Mouse (Mus musculus): ENCODE results near the gene Pspc1. TPM values are rescaled to one million over a fixed set of nuclear protein-coding genes. Genes with fewer than 3 reads are reported as not detected.

The Pspc1 gene
- polyA plus RNA-seq, 1 experiment from 2014 or later = 62.8 TPM

DNA sequence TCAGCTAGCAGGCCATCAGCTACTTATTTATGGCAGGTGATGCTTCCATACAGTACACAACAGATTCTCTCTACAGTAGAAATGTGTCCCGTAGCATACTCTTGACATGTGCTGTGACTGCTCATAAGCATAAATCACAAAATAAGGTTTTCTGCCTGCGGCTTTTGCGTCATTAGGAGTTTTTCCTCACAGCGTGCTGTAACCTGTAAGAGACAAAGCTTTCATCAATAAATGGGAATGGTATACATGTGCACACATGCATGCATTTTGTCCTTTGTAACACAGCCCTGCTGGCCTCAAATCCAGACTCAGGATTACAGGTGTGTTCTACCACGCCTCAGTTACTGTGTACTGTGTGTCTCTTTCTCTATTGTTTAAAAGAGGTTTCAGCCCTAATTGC is 80.3 kb downstream of the Pspc1 start:
- in situ Hi-C loops (cut with MboI; ENCODE audit: low pct_unique_long_range_greater_than_20kb) = no loop called here
- POLR2A ChIA-PET = no interaction called here
- H3K27me3 ChIP-seq = no peaks in the 10 kb centered on the region
- TF ChIP-seq CTCF (IDR thresholded peaks at IDR 0.05) = no peak
- CTCF ChIA-PET = no interaction called here
- DNase-seq (ENCODE audit: low read depth, low spot score) = no peak
- no peak for ATAC-seq

- CTCF ChIA-PET = interaction anchor here (1.7 to 1.9 kb wide), 2 partner anchors 17 to 45 kb away, joined by 4 to 7 read pairs; no protein-coding TSS in a partner anchor
- in situ Hi-C loops (cut with MboI; ENCODE audit: low pct_unique_long_range_greater_than_20kb) = no loop called here
- no peaks in the 10 kb centered on the region for H3K27me3 ChIP-seq
- ATAC-seq (no peak), DNase-seq (ENCODE audit: low read depth, low spot score) (no peak)
- POLR2A ChIA-PET = no interaction called here
- no peak for TF ChIP-seq CTCF (IDR thresholded peaks at IDR 0.05)
Measured at GRCm38 (mm10) chr14:56695495-56695894, 82.6 kb downstream of the Pspc1 start.

GRCm38 (mm10) chr14:56689766-56690165 is 88.3 kb downstream of the Pspc1 start:
- ChIA-PET POLR2A (no interaction called here), CTCF (interaction anchor here (1.2 to 2.0 kb wide), 4 partner anchors 12 to 86 kb away, joined by 3 to 5 read pairs (median 4); no protein-coding TSS in a partner anchor)
- TF ChIP-seq CTCF (IDR thresholded peaks at IDR 0.05) = no peak
- ATAC-seq = peak; percentile 99
- in situ Hi-C loops (cut with MboI; ENCODE audit: low pct_unique_long_range_greater_than_20kb) = no loop called here
- DNase-seq (ENCODE audit: low read depth, low spot score) = peak; percentile 63
- no peaks in the 10 kb centered on the region for H3K27me3 ChIP-seq

- ChIA-PET CTCF (interaction anchor here (1.2 to 1.8 kb wide), 3 partner anchors 12 to 87 kb away, joined by 3 to 5 read pairs (median 4); no protein-coding TSS in a partner anchor), POLR2A (no interaction called here)
- H3K27me3 ChIP-seq = no peaks in the 10 kb centered on the region
- ATAC-seq (no peak), DNase-seq (ENCODE audit: low read depth, low spot score) (no peak)
- no peak for TF ChIP-seq CTCF (IDR thresholded peaks at IDR 0.05)
- in situ Hi-C loops (cut with MboI; ENCODE audit: low pct_unique_long_range_greater_than_20kb) = no loop called here
Measured at GRCm38 (mm10) chr14:56689116-56689515, 89.0 kb downstream of the Pspc1 start.

GRCm38 (mm10) chr14:56685426-56685825 is 92.7 kb downstream of the Pspc1 start:
- H3K27me3 ChIP-seq = no peaks in the 10 kb centered on the region
- in situ Hi-C loops (cut with MboI; ENCODE audit: low pct_unique_long_range_greater_than_20kb) = no loop called here
- ChIA-PET POLR2A (interaction anchor here (1.3 kb wide), 1 partner anchor 18 kb away, joined by 3 read pairs; no protein-coding TSS in a partner anchor), CTCF (no interaction called here)
- DNase-seq (ENCODE audit: low read depth, low spot score) = no peak
- TF ChIP-seq CTCF (IDR thresholded peaks at IDR 0.05) = no peak
- no peak for ATAC-seq

Other genes with a start within 250 kb of the Pspc1 start
- 13.1 TPM for gene Cenpj, start 202.9 kb downstream of the Pspc1 start, polyA plus RNA-seq (2021)
- 28.3 TPM for gene Parp4, start 202.7 kb downstream of the Pspc1 start, polyA plus RNA-seq (2021)
- 38.7 TPM for gene Mphosph8, start 110.1 kb downstream of the Pspc1 start, polyA plus RNA-seq (2021)
- 34.9 TPM for gene Zmym5, start 33.4 kb upstream of the Pspc1 start, polyA plus RNA-seq (2021)
- 52.7 TPM for gene Zmym2, start 108.3 kb upstream of the Pspc1 start, polyA plus RNA-seq (2021)